Mouse (Mus musculus) spleen, embryonic (tissue): ENCODE measurements around the gene Acbd7.

Experiments used
- CTCF ChIA-PET: fragments of 350-600 bp; sonication (Branson Sonifier 250); formaldehyde crosslinking; loops from one replicate; lab custom pipeline; 2022; lab: Charles Lee

The Acbd7 gene

GRCm38 (mm10) chr2:3335611-3336301 is at the start of gene Acbd7:
Gene Acbd7, plus strand, starts transcription at chr2:3336168.
- CTCF ChIA-PET: no interaction called here

DNA sequence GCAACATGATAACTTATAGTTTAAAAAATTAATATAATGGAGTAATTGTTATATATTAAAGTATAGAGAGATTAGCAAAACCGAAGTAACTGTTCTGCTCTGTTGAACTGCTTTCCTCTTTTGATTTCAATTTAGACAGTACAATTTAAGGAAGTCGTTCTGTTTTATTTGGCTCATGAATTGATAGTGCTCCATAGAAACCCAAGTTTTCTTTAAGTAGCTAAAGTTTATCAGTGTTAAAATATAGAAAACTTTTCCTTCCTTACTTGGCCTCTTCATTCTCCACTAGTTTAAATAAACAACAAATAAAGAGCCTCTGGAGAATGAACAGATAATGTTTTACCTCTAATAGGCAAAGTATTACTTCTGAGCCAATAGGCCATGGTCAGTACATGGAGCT is 49.7 kb upstream of the Acbd7 start:
- CTCF ChIA-PET: interaction anchor here (0.9 kb wide), 1 partner anchor 131 kb away, joined by 5 read pairs; no protein-coding TSS in a partner anchor

DNA sequence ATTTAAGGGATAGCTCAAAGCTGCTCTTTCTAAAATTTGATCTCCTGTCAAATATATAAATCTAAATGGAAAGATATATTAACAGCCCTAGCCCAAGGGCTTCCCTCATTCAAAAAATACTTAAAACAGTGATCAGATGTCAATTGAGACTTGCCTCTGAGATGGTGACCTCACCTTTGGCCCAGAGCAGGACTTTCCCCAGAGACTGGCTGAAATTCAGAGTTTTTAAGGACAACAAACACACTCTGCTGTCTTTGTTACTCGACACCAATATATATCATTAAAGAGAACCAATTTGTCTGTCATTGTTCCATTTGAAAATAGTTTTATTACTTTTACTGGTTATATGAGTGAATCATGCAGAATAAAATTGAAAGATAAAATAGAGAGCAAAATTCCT is 46.4 kb upstream of the Acbd7 start:
- CTCF ChIA-PET: interaction anchor here (0.6 kb wide), 1 partner anchor 8 kb away, joined by 5 read pairs; no protein-coding TSS in a partner anchor

- CTCF ChIA-PET: no interaction called here
These were observed 43.8 kb upstream of the Acbd7 start for GRCm38 (mm10) chr2:3292170-3292569.

DNA sequence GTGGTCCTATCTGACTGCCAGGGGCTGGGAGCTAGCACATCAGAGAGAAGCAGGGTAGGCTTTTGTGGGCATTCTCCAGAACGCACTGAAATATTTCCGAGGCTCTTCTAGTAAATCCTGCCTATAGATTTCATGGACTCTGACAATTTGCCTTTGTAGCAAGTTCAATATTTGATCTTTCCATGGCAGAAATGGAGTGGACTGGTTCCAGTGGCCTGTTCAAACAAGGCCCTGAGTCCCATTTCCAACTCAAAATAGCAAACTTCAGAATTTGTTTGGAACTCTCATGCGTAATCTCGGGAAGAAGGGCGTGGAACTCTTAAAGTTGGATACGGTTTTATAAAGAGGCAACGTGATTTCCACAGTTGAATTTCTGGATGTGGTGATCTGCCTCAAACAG is 40.1 kb upstream of the Acbd7 start:
- CTCF ChIA-PET: no interaction called here

DNA sequence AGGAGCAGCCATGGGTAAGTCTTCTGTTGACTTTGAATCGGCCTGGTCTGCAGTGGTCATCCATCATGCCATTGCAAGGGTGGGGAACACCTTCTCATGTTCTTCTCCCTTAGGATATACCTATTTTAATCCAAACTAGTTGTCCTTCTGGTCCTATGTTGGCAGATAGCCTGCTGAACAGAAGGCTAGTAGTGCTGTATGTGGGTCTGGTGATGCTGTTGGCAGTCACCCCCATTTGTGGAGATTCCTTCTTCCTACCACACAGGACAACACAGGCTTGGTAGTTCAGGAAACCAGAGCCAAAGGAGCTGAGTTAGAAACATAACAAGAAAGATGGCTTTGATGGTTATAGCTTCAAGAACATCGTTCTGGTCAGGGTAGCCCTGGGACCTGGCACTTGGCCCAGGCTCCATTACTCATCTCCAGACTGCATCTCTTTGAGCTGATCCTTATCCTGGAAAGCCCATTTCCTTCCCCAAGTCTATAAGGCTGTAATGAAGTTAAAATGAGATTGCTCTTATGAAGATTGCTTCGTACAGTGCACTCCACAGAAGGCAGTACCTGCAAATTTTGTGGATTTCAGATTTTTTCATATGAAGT is 30.4 kb upstream of the Acbd7 start:
- CTCF ChIA-PET: no interaction called here

DNA sequence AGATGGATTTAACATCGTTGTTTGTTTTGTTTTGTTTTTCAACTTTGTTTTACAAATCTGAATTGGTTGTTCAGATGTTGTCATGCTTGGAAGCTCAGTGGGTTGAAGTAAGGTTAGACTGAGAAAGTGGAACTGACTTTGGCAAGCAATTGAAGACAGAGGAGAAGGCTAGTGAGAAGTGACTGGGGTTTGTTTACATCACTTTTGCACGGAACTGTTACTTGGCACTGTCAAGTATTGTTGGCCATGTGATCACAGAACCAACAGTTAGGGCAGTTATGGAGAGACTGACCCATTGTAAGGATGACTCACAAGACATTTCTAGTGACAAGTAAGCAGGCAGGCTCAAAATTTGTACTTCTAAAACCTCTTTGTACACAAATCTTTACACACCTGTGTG is 12.8 kb upstream of the Acbd7 start:
- CTCF ChIA-PET: no interaction called here

GRCm38 (mm10) chr2:3324381-3325130 is 11.4 kb upstream of the Acbd7 start:
- CTCF ChIA-PET: no interaction called here

GRCm38 (mm10) chr2:3326547-3326946 is 9.4 kb upstream of the Acbd7 start:
- CTCF ChIA-PET: no interaction called here

DNA sequence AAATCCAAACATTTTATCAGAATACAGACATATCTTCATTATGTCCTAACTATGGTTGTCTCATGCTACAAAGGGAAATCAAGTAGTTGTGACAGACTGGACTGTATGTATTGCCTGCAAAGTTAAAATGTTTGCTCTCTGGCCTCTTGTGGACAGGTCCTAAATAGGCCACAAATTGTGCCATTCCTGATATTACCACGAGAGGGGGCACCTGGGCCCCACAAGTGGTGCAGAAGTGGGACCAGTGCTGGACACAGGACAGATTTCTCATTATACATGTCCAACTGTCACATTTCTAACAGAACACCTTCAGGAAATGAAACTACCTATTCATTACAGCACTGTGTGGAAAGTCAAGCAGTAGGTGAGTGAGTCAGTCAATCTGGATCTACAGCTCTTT is 8.6 kb upstream of the Acbd7 start:
- CTCF ChIA-PET: no interaction called here

DNA sequence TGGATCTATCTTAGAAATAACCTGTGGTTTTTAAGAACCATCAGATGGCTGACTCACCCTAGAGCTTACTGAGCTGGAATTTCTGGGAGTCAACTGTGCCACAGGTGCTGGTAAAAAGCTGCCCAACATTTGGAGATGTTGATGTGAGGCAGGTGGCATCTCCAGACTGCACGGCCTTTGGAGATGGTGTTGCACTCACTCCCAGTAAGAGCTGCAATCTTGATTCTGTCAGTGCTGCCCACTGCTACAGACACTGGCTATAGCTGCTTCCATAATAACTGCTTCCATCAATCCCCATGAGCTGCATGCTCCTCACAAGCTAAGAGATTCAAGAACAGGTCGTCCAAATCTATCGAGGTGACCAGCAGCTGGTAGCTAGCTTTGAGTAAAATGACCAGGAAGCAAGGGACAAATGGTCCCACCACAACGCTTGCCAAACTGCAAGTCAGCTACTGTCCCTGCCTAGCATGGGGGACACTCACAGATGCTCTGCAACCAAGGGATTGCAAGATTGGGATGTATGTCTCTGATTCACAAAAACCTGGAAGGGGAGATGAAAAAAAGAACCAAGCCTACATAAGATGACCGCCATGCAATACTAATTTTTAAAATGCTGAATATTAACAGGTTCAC is 4.8 kb upstream of the Acbd7 start:
- CTCF ChIA-PET: interaction anchor here (0.6 kb wide), 1 partner anchor 92 kb away, joined by 4 read pairs; no protein-coding TSS in a partner anchor

GRCm38 (mm10) chr2:3332056-3332455 is 3.9 kb upstream of the Acbd7 start:
- CTCF ChIA-PET: no interaction called here

- CTCF ChIA-PET: no interaction called here
These were observed 3.3 kb upstream of the Acbd7 start, which contains the start of gene Rpp38 for GRCm38 (mm10) chr2:3332484-3333242. Gene Rpp38, minus strand, starts transcription at chr2:3332643.

DNA sequence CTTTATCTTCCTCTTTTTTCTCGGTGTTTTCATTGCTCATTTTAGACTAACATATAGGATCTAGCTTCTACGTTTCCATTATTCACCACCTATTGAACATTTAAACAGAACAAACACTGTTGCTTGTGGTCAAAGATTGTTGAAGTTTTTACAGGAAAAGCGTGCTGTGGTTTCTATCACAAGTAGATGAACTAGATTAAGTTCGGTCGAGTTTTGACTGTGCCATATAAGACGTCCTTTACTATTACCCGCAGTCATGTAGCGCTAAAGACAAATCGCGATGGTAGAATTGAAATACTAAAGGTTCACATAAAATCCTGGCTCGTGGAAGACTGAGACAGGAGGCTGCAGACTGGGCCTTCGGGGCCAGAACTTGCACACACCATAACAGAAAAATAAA is 2.2 kb upstream of the Acbd7 start:
- CTCF ChIA-PET: no interaction called here

- CTCF ChIA-PET: no interaction called here
These were observed 12.5 kb downstream of the Acbd7 start for GRCm38 (mm10) chr2:3348422-3348821.

DNA sequence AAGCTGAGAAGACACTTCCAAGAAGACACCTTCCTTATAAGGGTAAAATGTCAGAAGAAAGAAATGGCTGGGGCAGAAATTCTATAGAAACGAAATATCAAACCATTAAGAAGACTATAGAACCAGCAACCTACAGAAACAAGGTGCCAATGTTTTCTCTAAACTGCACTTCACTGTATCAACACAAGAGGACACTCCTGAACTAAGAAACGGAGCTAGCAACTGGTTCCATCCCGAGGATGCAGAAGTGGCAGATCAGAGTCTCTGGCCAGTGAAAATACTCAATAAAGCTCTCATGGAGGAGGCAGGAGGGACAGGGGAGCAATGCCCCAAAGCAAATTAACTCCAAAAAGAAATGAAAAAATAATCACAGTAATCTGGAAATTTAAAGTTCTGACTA is 13.0 kb downstream of the Acbd7 start:
- CTCF ChIA-PET: no interaction called here

DNA sequence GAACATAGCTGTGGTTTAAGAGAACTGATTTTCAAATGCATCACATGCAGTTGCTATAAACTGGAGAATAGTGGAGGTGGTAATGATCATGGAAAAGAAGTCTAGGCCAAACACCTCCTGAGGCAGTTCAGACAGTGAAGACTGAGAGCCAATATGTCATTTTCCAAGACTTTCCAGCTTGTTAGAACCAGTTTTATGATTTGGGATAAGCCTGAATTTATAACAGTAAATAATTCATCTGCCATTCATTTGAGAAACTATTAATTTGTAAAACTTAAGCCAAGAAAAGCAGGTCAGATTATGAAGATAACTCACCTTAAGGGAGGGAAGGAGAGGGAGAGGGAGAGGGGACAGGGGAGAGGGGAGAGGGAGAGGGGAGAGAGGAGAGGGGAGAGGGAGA is 17.2 kb downstream of the Acbd7 start:
- CTCF ChIA-PET: no interaction called here

DNA sequence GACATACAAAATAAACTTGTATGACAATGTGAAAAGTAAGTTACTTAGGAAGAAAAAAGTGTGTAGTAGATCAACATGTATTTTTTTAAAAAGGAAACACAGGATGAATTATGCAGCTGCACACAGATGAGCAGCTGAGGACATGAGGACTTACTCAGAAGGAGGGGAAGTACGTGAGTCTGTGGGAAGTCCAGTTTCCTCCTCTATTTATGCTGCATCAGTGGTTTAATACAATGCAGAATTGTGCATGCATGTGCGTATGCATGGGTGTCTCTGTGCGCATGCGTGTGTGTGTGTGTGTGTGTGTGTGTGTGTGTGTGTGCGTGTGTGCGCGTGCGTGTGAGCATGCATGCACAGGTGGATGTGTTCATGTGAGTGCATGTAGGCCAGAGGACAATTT is 19.8 kb downstream of the Acbd7 start:
- CTCF ChIA-PET: no interaction called here

DNA sequence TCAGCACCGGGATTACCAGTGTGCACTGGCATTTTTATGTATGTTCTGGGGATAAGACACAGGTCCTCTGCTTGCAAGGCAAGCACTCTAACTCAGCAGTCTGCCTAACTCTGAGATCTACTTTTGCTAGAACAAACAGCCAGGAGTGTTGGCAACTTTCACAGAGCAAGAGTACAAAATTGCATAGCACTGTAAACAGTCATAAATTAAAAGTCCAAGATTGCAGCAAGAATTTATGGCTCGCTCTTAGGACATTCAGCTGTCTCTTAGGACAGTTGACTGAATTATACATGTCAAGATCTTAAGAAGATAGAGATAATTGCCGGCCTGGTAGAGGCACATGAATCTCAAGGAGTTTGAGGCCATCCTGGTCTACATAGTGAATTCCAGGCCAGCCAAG is 20.3 kb downstream of the Acbd7 start:
- CTCF ChIA-PET: no interaction called here

DNA sequence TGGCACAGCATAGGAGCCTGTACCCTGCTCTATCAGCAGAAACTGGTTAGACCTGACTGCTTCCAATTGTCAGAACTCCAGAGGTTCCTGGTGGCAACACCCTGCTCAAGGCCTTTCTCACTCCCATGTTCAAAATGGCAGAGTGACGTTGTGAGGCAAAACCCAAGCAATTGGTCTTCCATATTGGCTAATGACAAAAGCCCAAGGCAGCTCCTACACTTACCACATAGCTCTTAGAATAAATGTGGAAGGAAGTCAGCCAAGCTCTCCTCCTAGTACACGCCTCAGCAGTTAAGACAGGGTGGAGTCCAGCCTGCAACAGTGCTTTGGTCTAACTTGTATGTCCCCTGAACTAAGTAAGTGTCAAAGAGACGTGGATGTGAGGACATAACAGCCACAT is 21.9 kb downstream of the Acbd7 start:
- CTCF ChIA-PET: no interaction called here

DNA sequence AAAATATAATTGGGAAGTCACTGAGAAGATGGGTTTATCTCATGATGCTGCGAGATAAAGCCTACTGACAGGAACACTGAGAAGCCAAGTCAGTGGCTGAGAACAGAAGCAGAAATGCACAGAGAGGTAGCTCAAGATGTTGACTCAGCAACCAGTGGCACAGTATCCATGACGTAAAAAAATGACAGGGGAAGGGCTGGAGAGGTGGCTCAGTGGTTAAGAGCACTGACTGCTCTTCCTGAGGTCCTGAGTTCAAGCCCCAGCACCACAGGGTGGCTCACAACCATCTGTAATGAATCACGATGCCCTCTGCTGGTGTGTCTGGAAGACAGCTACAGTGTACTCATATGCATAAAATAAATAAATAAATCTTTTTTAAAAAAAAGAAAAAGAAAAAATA is 25.1 kb downstream of the Acbd7 start:
- CTCF ChIA-PET: no interaction called here

DNA sequence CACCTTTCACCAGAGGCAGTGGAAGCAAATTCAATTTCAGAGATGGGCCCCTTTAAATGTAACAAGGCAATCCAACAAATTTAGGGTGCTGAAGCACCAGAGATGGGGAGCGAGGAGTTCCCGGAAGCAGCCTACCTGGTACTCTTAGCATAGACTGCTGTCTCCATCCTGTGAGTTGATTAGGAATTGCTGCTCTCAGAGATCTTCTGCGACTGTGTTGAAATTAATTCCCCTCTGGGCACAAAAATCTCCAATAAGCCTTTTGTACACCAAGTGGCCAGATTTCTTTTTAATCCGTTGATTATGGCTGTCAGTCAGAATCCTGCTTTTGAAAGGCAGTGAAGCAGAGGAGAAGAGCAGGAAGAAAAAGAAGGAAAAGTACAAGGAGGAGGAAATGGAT is 29.2 kb downstream of the Acbd7 start:
- CTCF ChIA-PET: no interaction called here
